Mouse (Mus musculus): ENCODE data around the gene Amot. TPM values are rescaled to one million over a fixed set of nuclear protein-coding genes. Genes with fewer than 3 reads are reported as not detected.

The Amot gene
- polyA plus RNA-seq, 1 experiment, result 10.4 TPM

- no peak for TF ChIP-seq CTCF (IDR thresholded peaks at IDR 0.05; ENCODE audit: extremely low read depth, insufficient read depth, low read length)
- TF ChIP-seq POLR2A (IDR thresholded peaks at IDR 0.05; ENCODE audit: extremely low read depth, insufficient read depth, low read length), result no peak
- Histone ChIP-seq H3K4me3 (ENCODE audit: insufficient read depth, low read length) (peak overlapping the region; percentile 70), H3K27ac (ENCODE audit: insufficient read depth, low read length) (no peak overlapping the region), H3K4me1 (ENCODE audit: control insufficient read depth, insufficient read depth, low read length) (no peaks in the 10 kb centered on the region)
Measured at GRCm38 (mm10) chrX:145505457-145506201, 648 bp upstream of the Amot start.

DNA sequence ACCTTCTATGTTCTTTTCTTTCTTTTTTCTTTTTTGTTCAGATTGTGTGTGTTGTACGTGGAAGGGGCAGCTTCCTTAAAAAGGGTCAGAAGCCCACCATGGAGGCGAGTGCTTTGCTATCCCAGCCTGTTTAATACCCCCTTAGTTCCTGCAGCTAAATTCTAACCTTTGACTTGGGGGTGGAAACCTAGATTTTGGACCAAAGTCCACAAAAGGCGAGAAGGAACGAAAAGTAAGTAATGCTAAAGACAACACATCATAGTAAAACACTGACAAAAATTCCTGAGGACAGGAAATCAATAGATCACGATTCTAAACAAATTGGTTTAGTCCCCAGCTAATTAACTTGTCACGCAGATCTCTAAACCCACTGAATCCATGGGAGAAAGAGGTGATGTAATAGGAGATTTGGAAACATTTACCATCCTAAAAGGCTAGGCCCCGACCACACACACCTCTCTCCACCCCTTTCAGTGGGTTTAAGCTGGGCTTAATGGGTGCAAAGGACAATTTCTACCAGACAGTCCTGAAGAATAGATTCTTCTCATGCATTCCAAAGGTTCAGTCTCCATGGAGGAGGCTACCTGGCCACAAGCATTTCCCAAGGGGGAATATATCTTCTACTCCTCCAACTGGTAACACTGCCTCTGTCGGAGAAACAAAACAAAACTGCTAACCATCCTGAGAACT, 3.2 kb downstream of the Amot start:
- no peak for TF ChIP-seq POLR2A (IDR thresholded peaks at IDR 0.05; ENCODE audit: extremely low read depth, insufficient read depth, low read length)
- TF ChIP-seq CTCF (IDR thresholded peaks at IDR 0.05; ENCODE audit: extremely low read depth, insufficient read depth, low read length), result no peak
- Histone ChIP-seq H3K4me1 (ENCODE audit: control insufficient read depth, insufficient read depth, low read length) (no peaks in the 10 kb centered on the region), H3K4me3 (ENCODE audit: insufficient read depth, low read length) (no peak overlapping the region), H3K27ac (ENCODE audit: insufficient read depth, low read length) (no peak overlapping the region)

GRCm38 (mm10) chrX:145499101-145499500, 5.9 kb downstream of the Amot start:
- no peak overlapping the region for H3K4me3 ChIP-seq (ENCODE audit: insufficient read depth, low read length)
- H3K4me1 ChIP-seq (ENCODE audit: control insufficient read depth, insufficient read depth, low read length), result no peaks in the 10 kb centered on the region
- TF ChIP-seq POLR2A (IDR thresholded peaks at IDR 0.05; ENCODE audit: extremely low read depth, insufficient read depth, low read length) (no peak), CTCF (IDR thresholded peaks at IDR 0.05; ENCODE audit: extremely low read depth, insufficient read depth, low read length) (no peak)
- no peak overlapping the region for H3K27ac ChIP-seq (ENCODE audit: insufficient read depth, low read length)

DNA sequence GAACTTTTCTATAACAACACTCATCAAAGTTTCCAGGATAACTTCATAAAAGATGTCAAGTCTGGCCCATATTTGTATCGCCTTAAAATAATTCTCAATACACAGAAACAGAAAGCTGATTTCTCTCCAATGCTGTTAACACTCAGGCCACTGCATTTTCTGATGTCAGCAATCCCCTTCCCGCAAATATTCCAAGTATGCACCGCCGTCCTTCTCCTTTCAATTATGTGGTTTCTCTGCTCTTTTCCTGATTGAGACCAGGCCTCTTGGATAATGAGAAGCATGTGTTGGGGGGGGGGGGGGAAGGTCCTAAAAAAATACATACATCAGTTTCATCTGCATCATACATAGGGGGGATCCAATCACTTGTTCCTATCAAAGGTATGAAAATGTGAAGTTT, 6.3 kb downstream of the Amot start:
- TF ChIP-seq POLR2A (IDR thresholded peaks at IDR 0.05; ENCODE audit: extremely low read depth, insufficient read depth, low read length) (no peak), CTCF (IDR thresholded peaks at IDR 0.05; ENCODE audit: extremely low read depth, insufficient read depth, low read length) (no peak)
- H3K4me3 ChIP-seq (ENCODE audit: insufficient read depth, low read length), result no peak overlapping the region
- no peak overlapping the region for H3K27ac ChIP-seq (ENCODE audit: insufficient read depth, low read length)
- H3K4me1 ChIP-seq (ENCODE audit: control insufficient read depth, insufficient read depth, low read length), result no peaks in the 10 kb centered on the region

GRCm38 (mm10) chrX:145497486-145497885, 7.5 kb downstream of the Amot start:
- Histone ChIP-seq H3K27ac (ENCODE audit: insufficient read depth, low read length) (no peak overlapping the region), H3K4me1 (ENCODE audit: control insufficient read depth, insufficient read depth, low read length) (no peaks in the 10 kb centered on the region), H3K4me3 (ENCODE audit: insufficient read depth, low read length) (no peak overlapping the region)
- no peak for TF ChIP-seq CTCF (IDR thresholded peaks at IDR 0.05; ENCODE audit: extremely low read depth, insufficient read depth, low read length)
- no peak for TF ChIP-seq POLR2A (IDR thresholded peaks at IDR 0.05; ENCODE audit: extremely low read depth, insufficient read depth, low read length)

DNA sequence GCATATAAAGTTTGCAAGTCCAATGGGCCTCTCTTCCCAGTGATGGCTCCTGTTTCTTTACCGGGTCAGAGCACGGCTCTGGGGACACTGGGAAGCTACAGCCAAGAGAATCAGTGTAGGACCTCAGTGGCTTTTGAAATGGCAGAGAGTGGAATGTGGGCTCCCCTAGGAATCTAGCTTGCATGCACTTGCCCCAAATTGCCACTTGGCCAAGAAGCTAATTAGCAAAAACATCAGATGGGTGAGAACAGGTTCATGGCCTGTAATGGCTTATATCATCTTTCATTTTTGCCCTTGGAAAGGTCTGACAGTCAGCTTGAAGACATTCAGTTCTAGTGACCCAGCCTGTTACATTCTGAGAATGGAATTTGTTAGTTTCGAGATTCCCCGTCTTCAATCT, 9.6 kb downstream of the Amot start:
- H3K27ac ChIP-seq (ENCODE audit: insufficient read depth, low read length), result no peak overlapping the region
- H3K4me1 ChIP-seq (ENCODE audit: control insufficient read depth, insufficient read depth, low read length), result no peaks in the 10 kb centered on the region
- H3K4me3 ChIP-seq (ENCODE audit: insufficient read depth, low read length), result no peak overlapping the region
- TF ChIP-seq POLR2A (IDR thresholded peaks at IDR 0.05; ENCODE audit: extremely low read depth, insufficient read depth, low read length) (no peak), CTCF (IDR thresholded peaks at IDR 0.05; ENCODE audit: extremely low read depth, insufficient read depth, low read length) (no peak)

DNA sequence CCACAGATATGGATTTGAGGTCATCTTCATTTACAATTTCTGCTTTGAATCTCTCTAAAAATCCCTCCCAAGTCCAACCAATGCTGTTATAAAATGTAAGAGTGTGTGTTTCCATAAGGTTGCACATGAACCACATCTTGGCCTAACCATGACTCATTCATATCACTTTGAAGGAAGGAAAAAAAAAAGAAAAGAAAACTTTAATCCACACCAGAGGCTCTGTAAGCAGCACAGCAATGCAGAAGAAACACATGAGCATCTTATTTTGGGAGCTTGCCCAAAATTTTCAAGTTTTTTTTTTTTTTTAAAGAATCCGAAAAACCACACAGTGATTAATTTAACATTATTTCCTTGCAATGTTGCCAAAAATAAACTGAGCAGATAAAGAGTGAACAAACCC, 14.2 kb downstream of the Amot start:
- H3K27ac ChIP-seq (ENCODE audit: insufficient read depth, low read length), result no peak overlapping the region
- H3K4me3 ChIP-seq (ENCODE audit: insufficient read depth, low read length), result no peak overlapping the region
- no peaks in the 10 kb centered on the region for H3K4me1 ChIP-seq (ENCODE audit: control insufficient read depth, insufficient read depth, low read length)
- TF ChIP-seq CTCF (IDR thresholded peaks at IDR 0.05; ENCODE audit: extremely low read depth, insufficient read depth, low read length), result no peak
- TF ChIP-seq POLR2A (IDR thresholded peaks at IDR 0.05; ENCODE audit: extremely low read depth, insufficient read depth, low read length), result no peak

DNA sequence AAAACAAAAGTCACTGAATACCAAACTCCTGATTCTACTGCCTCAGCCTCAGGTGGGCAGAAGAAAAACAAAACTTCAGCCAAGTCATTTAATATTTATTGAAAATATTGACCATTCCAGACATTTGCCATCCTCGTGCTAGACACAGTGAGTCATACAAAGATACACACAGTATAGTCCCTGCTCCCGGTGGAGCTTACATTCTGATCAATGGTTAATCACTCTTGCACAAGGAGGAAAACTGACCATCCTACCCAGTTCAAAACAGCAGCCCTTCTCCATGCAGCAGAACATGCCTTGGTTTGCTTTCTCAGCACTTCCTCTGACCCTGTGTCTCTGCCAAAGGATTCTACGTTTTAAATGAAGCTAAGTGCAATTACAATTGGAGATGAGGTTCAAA, 14.6 kb downstream of the Amot start:
- no peak for TF ChIP-seq POLR2A (IDR thresholded peaks at IDR 0.05; ENCODE audit: extremely low read depth, insufficient read depth, low read length)
- no peak for TF ChIP-seq CTCF (IDR thresholded peaks at IDR 0.05; ENCODE audit: extremely low read depth, insufficient read depth, low read length)
- Histone ChIP-seq H3K4me3 (ENCODE audit: insufficient read depth, low read length) (no peak overlapping the region), H3K4me1 (ENCODE audit: control insufficient read depth, insufficient read depth, low read length) (no peaks in the 10 kb centered on the region), H3K27ac (ENCODE audit: insufficient read depth, low read length) (no peak overlapping the region)

GRCm38 (mm10) chrX:145489950-145490349, 15.0 kb downstream of the Amot start:
- TF ChIP-seq CTCF (IDR thresholded peaks at IDR 0.05; ENCODE audit: extremely low read depth, insufficient read depth, low read length) (no peak), POLR2A (IDR thresholded peaks at IDR 0.05; ENCODE audit: extremely low read depth, insufficient read depth, low read length) (no peak)
- no peak overlapping the region for H3K27ac ChIP-seq (ENCODE audit: insufficient read depth, low read length)
- H3K4me3 ChIP-seq (ENCODE audit: insufficient read depth, low read length), result no peak overlapping the region
- no peaks in the 10 kb centered on the region for H3K4me1 ChIP-seq (ENCODE audit: control insufficient read depth, insufficient read depth, low read length)

DNA sequence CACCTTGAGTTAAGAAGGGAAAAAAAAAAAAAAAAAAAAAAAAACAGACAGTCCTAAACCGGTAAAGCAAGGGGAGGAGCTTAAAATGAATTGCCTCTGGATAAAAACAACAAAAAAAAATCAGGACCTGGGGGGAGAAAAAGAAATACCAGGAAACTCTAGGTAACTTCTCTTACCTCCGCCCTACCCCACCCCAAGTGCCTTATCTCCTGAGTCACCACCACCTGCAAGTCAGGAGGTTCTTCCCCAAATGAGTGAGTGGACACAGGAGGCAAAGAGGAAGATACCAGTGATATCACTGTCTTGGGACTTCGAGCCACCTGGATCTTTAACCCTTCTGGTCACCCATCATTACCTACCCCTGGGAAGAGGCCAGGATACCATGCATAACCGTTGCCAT, 19.5 kb downstream of the Amot start:
- Histone ChIP-seq H3K4me3 (ENCODE audit: insufficient read depth, low read length) (no peak overlapping the region), H3K27ac (ENCODE audit: insufficient read depth, low read length) (no peak overlapping the region), H3K4me1 (ENCODE audit: control insufficient read depth, insufficient read depth, low read length) (no peaks in the 10 kb centered on the region)
- no peak for TF ChIP-seq POLR2A (IDR thresholded peaks at IDR 0.05; ENCODE audit: extremely low read depth, insufficient read depth, low read length)

Measured in cortical plate, adult 2 months (tissue).